Mouse (Mus musculus): Measurements from ENCODE around the gene Klf16.

DNA sequence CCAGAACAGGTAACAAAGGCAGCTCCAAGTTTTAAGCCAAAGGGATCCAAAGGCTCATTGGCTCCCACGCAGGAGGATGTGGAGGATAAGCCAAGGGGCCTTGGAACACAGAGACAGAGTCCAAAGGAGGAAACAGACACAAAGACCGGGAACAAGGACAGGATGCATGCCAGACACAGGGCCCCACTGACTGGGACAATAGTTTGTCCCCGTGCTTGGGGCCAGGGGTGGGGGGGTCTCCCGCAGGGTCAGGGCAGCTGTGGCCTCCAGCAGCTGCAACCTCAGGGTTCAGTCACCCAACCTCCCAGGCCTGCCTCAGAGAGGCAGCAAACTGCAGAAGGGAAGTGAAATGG is 10.2 kb upstream of the Klf16 start:
- TF ChIP-seq POLR2A (IDR thresholded peaks at IDR 0.05; ENCODE audit: borderline replicate concordance, low read depth, low read length) (no peak), CTCF (IDR thresholded peaks at IDR 0.05; ENCODE audit: low read depth, low read length) (no peak)

All from bone marrow macrophage, adult 2 months (primary cell).